Mouse (Mus musculus): Measurements from ENCODE around the gene Tmem203.

GRCm38 (mm10) chr2:25238106-25238505 lies 17.1 kb upstream of the Tmem203 start:
- TF ChIP-seq CTCF (IDR thresholded peaks at IDR 0.05; ENCODE audit: low read depth, low read length) (no peak), POLR2A (IDR thresholded peaks at IDR 0.05; ENCODE audit: extremely low read depth, insufficient read depth, low read length) (no peak)
